Mouse (Mus musculus) liver (tissue): ENCODE results near the gene Rnpep.

ENCODE experiments used
- DNase-seq: peaks from one replicate; pipeline ENCODE4 v3.0.0-alpha.2; 2020; ENCODE audit warnings: mixed read lengths

The Rnpep gene

GRCm38 (mm10) chr1:135283826-135284291, at the start of gene Rnpep:
Gene Rnpep, minus strand, starts transcription at chr1:135284084.
- peak; percentile 67 for DNase-seq

GRCm38 (mm10) chr1:135330578-135330977, 46.7 kb upstream of the Rnpep start:
- no peak for DNase-seq

GRCm38 (mm10) chr1:135328368-135328767, 44.5 kb upstream of the Rnpep start:
- DNase-seq, result no peak

GRCm38 (mm10) chr1:135325934-135326333, 42.0 kb upstream of the Rnpep start:
- no peak for DNase-seq

GRCm38 (mm10) chr1:135324571-135324970, 40.7 kb upstream of the Rnpep start, which contains the start of gene Lmod1:
Gene Lmod1, plus strand, starts transcription at chr1:135324807.
- DNase-seq, result peak; percentile 48

- no peak for DNase-seq
Measured at GRCm38 (mm10) chr1:135323367-135323901, 39.5 kb upstream of the Rnpep start.

GRCm38 (mm10) chr1:135313284-135314031, 29.6 kb upstream of the Rnpep start, which contains the start of gene Timm17a:
Gene Timm17a, minus strand, starts transcription at chr1:135313778.
- DNase-seq, result peak; percentile 93

GRCm38 (mm10) chr1:135312201-135312600, 28.3 kb upstream of the Rnpep start:
- DNase-seq, result no peak

- no peak for DNase-seq
Measured at GRCm38 (mm10) chr1:135311356-135311755, 27.5 kb upstream of the Rnpep start.

- no peak for DNase-seq
Measured at GRCm38 (mm10) chr1:135290908-135291307, 7.0 kb upstream of the Rnpep start.

- DNase-seq, result no peak
Measured at GRCm38 (mm10) chr1:135286311-135286710, 2.4 kb upstream of the Rnpep start.

- peak; percentile 43 for DNase-seq
Measured at GRCm38 (mm10) chr1:135283287-135283825, 528 bp downstream of the Rnpep start.

GRCm38 (mm10) chr1:135282536-135283286, 1.2 kb downstream of the Rnpep start:
- no peak for DNase-seq

- DNase-seq, result no peak
Measured at GRCm38 (mm10) chr1:135281841-135282240, 2.0 kb downstream of the Rnpep start.

GRCm38 (mm10) chr1:135280646-135281045, 3.2 kb downstream of the Rnpep start:
- DNase-seq, result no peak

- DNase-seq, result no peak
Measured at GRCm38 (mm10) chr1:135271371-135271770, 12.5 kb downstream of the Rnpep start.

GRCm38 (mm10) chr1:135267663-135268446, 16.0 kb downstream of the Rnpep start:
- peak; percentile 31 for DNase-seq

- no peak for DNase-seq
Measured at GRCm38 (mm10) chr1:135265834-135266233, 18.1 kb downstream of the Rnpep start.

- DNase-seq, result no peak
Measured at GRCm38 (mm10) chr1:135263316-135263715, 20.6 kb downstream of the Rnpep start.

- no peak for DNase-seq
Measured at GRCm38 (mm10) chr1:135262329-135262728, 21.6 kb downstream of the Rnpep start.

GRCm38 (mm10) chr1:135260931-135261330, 23.0 kb downstream of the Rnpep start:
- DNase-seq, result no peak

GRCm38 (mm10) chr1:135259128-135259436, 24.8 kb downstream of the Rnpep start:
- DNase-seq, result peak; percentile 89
